Mouse (Mus musculus): ENCODE results near the gene Spata31d1a. TPM values are rescaled to one million over a fixed set of nuclear protein-coding genes. Genes with fewer than 3 reads are reported as not detected.

Gene Spata31d1a
- total and polyA plus RNA-seq, 3 experiments = 0.19 TPM; not detected in 2

DNA sequence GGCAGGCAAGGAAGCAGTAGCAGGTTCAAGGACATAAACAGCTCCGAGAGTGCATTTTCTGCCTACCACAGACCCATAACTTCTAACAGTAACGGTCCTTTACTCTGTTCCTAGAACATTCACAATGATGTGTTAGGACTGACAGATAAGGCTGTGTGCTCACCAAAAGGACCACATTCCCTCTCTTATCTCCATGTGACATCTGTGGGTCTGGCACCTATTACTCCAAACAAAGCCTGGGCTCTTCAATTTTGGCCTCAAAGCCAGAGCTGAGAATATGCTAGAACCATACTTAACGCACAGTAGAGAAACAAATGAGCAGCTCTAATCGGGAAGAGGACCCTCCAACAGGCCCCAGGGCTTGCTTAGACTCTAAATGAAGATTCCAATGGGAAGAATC, 30.2 kb downstream of the Spata31d1a start:
- H3K27ac ChIP-seq (ENCODE audit: insufficient read depth, low read depth) = no peak overlapping the region
- TF ChIP-seq MAZ (IDR thresholded peaks at IDR 0.05; ENCODE audit: low read depth, low read length) (no peak), ZC3H11A (IDR thresholded peaks at IDR 0.05; ENCODE audit: low read depth, low read length) (no peak), NRF1 (IDR thresholded peaks at IDR 0.05; ENCODE audit: low read depth, low read length) (no peak), TBP (conservative IDR thresholded peaks at IDR 0.05; ENCODE audit: low read depth, low read length) (no peak), CHD1 (IDR thresholded peaks at IDR 0.05; ENCODE audit: low read depth, low read length) (no peak), MYC (IDR thresholded peaks at IDR 0.05; ENCODE audit: low read depth, low read length) (no peak), E2F4 (IDR thresholded peaks at IDR 0.05; ENCODE audit: insufficient replicate concordance, low read depth, low read length) (no peak), MAFK (IDR thresholded peaks at IDR 0.05; ENCODE audit: insufficient replicate concordance, low read length) (no peak), RAD21 (IDR thresholded peaks at IDR 0.05; ENCODE audit: low read depth, low read length) (no peak), UBTF (IDR thresholded peaks at IDR 0.05; ENCODE audit: low read depth, low read length) (no peak), TCF12 (IDR thresholded peaks at IDR 0.05; ENCODE audit: low read depth, low read length) (no peak), EP300 (IDR thresholded peaks at IDR 0.05; ENCODE audit: low read length) (no peak), JUN (IDR thresholded peaks at IDR 0.05; ENCODE audit: insufficient read depth, low read depth, low read length) (no peak), ELF1 (IDR thresholded peaks at IDR 0.05; ENCODE audit: low read depth, low read length) (no peak)

DNA sequence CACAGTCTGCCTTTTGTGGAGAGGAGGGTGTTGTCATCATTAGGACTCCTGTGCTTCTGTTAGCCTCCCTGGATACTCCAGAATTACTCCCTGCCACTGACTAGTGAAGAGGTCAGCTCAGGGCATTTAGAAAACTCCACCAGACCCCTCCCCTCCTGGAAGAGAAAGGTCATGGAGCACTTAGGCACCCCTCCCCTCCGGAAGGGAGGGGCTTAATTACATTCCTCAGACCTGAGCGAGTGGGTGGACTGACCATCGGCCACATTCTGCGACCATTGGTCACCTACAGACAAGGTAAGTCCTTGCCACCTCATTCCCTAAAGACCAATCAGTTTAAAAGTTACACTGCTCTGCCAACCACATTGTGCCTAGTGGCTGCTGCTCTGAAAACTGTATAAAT, 30.8 kb downstream of the Spata31d1a start:
- Histone ChIP-seq H3K9me3 (replicated peaks; ENCODE audit: low read length) (no peaks in the 10 kb centered on the region), H3K27me3 (replicated peaks) (no peaks in the 10 kb centered on the region), H3K4me1 (ENCODE audit: control insufficient read depth in 1 of 2, insufficient read depth in 2 of 2) (peaks cover 2 to 10% of the 10 kb centered on the region in 2 experiments), H3K79me2 (replicated peaks; ENCODE audit: control insufficient read depth, extremely low read depth, insufficient read depth, poor library complexity, severe bottlenecking) (no peaks in the 10 kb centered on the region), H3K4me3 (replicated peaks in 1 of 3; ENCODE audit: low read depth in 2 of 3, low read length in 2 of 3, poor library complexity in 1 of 3) (no peak overlapping the region), H3K27ac (ENCODE audit: insufficient read depth, low read depth) (no peak overlapping the region), H3K4me2 (ENCODE audit: insufficient read depth, low read depth, poor library complexity, severe bottlenecking) (no peak overlapping the region), H3K9ac (ENCODE audit: insufficient read depth, low read depth) (no peak overlapping the region), H3K36me3 (replicated peaks in 1 of 2; ENCODE audit: control insufficient read depth in 1 of 2, insufficient read depth in 1 of 2, low read length in 1 of 2) (no peaks in the 10 kb centered on the region)
- no peak for DNase-seq (ENCODE audit: extremely low read depth)
- dilution Hi-C loops (cut with MboI; ENCODE audit: extremely low pct_ligation_motif_present, extremely low pct_unique_long_range_greater_than_20kb, low sequenced_read_pairs) = no loop called here
- TF ChIP-seq MAX (IDR thresholded peaks at IDR 0.05; ENCODE audit: low read length) (no peak), KAT2A (IDR thresholded peaks at IDR 0.05; ENCODE audit: insufficient replicate concordance, low read length) (no peak), TBP (conservative IDR thresholded peaks at IDR 0.05; ENCODE audit: low read depth, low read length) (no peak), USF2 (conservative IDR thresholded peaks at IDR 0.05; ENCODE audit: low read depth, low read length) (no peak), MEF2A (IDR thresholded peaks at IDR 0.05; ENCODE audit: borderline replicate concordance, low read depth, low read length) (no peak), USF1 (IDR thresholded peaks at IDR 0.05; ENCODE audit: low read depth, low read length) (no peak), CHD2 (IDR thresholded peaks at IDR 0.05; ENCODE audit: low read length) (no peak), CHD1 (IDR thresholded peaks at IDR 0.05; ENCODE audit: low read depth, low read length) (no peak), JUND (conservative IDR thresholded peaks at IDR 0.05; ENCODE audit: low read depth, low read length) (no peak), ZC3H11A (IDR thresholded peaks at IDR 0.05; ENCODE audit: low read depth, low read length) (no peak), POLR2AphosphoS2 (IDR thresholded peaks at IDR 0.05; ENCODE audit: low read depth, low read length) (no peak), ETS1 (conservative IDR thresholded peaks at IDR 0.05; ENCODE audit: low read depth, low read length) (no peak)
- in situ Hi-C loops (cut with MboI; ENCODE audit: low pct_ligation_motif_present, low pct_unique_long_range_greater_than_20kb, low sequenced_read_pairs) = no loop called here

More for the DNA sequence above, 30.2 kb downstream of the Spata31d1a start:
- Histone ChIP-seq H3K36me3 (replicated peaks in 1 of 2; ENCODE audit: control insufficient read depth in 1 of 2, insufficient read depth in 1 of 2, low read length in 1 of 2) (no peaks in the 10 kb centered on the region), H3K4me2 (ENCODE audit: insufficient read depth, low read depth, poor library complexity, severe bottlenecking) (no peak overlapping the region), H3K9me3 (replicated peaks; ENCODE audit: low read length) (no peaks in the 10 kb centered on the region), H3K27me3 (replicated peaks) (no peaks in the 10 kb centered on the region), H3K4me1 (ENCODE audit: control insufficient read depth in 1 of 2, insufficient read depth in 2 of 2) (peaks cover 2 to 5% of the 10 kb centered on the region in 2 experiments; a peak in 3 of 4 replicates), H3K79me2 (replicated peaks; ENCODE audit: control insufficient read depth, extremely low read depth, insufficient read depth, poor library complexity, severe bottlenecking) (no peaks in the 10 kb centered on the region), H3K4me3 (replicated peaks in 1 of 3; ENCODE audit: low read depth in 2 of 3, low read length in 2 of 3, poor library complexity in 1 of 3) (no peak overlapping the region), H3K9ac (ENCODE audit: insufficient read depth, low read depth) (no peak overlapping the region)
- in situ Hi-C loops (cut with MboI; ENCODE audit: low pct_ligation_motif_present, low pct_unique_long_range_greater_than_20kb, low sequenced_read_pairs) (no loop called here), dilution Hi-C loops (cut with MboI; ENCODE audit: extremely low pct_ligation_motif_present, extremely low pct_unique_long_range_greater_than_20kb, low sequenced_read_pairs) (no loop called here)
- DNase-seq (ENCODE audit: extremely low read depth) = no peak

Measured in CH12.LX (cell line).